Mouse (Mus musculus): ENCODE measurements around the gene Msi2.

The Msi2 gene

DNA sequence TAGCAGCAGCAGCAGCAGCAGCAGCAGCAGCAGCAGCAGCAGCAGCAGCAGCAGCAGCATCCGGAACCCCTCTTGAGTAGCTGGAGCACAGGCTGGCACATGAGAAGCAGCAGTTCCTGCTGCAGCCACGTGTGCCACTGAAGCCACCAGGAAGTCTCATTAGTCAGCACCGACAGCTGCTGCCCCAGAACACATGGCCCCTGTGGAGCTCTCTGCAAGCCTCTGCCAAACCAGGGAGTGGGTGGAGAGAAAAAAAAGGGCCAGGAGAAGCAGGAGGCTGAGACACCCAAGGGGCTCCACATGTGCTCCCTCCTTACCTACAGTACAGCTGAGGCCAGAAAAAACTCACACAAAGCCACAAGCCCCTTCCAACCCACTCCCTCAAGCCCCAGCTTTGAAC lies 167.3 kb downstream of the Msi2 start:
- Histone ChIP-seq H3K27me3 (ENCODE audit: insufficient read depth, low read length) (no peaks in the 10 kb centered on the region), H3K4me1 (replicated peaks; ENCODE audit: low read depth, low read length) (peaks cover 95% of the 10 kb centered on the region), H3K4me3 (replicated peaks; ENCODE audit: low read length) (peak overlapping the region; percentile 29; the same call in 1 of the 2 replicates), H3K9me3 (ENCODE audit: low read length) (no peaks in the 10 kb centered on the region), H3K36me3 (ENCODE audit: insufficient read depth, low read length) (peaks cover 14% of the 10 kb centered on the region; the same call in 1 of the 2 replicates)
- TF ChIP-seq POU5F1 (IDR thresholded peaks at IDR 0.05; ENCODE audit: borderline replicate concordance, low read length) (no peak), CTCF (conservative IDR thresholded peaks at IDR 0.05; ENCODE audit: low read length) (no peak), NANOG (IDR thresholded peaks at IDR 0.05; ENCODE audit: borderline replicate concordance, low read length) (no peak)

- Histone ChIP-seq H3K4me1 (replicated peaks; ENCODE audit: low read depth, low read length) (peaks cover 87% of the 10 kb centered on the region), H3K4me3 (replicated peaks; ENCODE audit: low read length) (peak overlapping the region; percentile 55), H3K36me3 (ENCODE audit: insufficient read depth, low read length) (peaks cover 14% of the 10 kb centered on the region; the same call in 1 of the 2 replicates), H3K27me3 (ENCODE audit: insufficient read depth, low read length) (no peaks in the 10 kb centered on the region), H3K9me3 (ENCODE audit: low read length) (no peaks in the 10 kb centered on the region)
- TF ChIP-seq CTCF (conservative IDR thresholded peaks at IDR 0.05; ENCODE audit: low read length) (no peak), POU5F1 (IDR thresholded peaks at IDR 0.05; ENCODE audit: borderline replicate concordance, low read length) (no peak), NANOG (IDR thresholded peaks at IDR 0.05; ENCODE audit: borderline replicate concordance, low read length) (no peak)
Observed at GRCm38 (mm10) chr11:88550083-88550907, 168.0 kb downstream of the Msi2 start.

GRCm38 (mm10) chr11:88549529-88549900 lies 168.8 kb downstream of the Msi2 start:
- Histone ChIP-seq H3K9me3 (ENCODE audit: low read length) (no peaks in the 10 kb centered on the region), H3K27me3 (ENCODE audit: insufficient read depth, low read length) (no peaks in the 10 kb centered on the region), H3K4me3 (replicated peaks; ENCODE audit: low read length) (peak overlapping the region; percentile 55), H3K36me3 (ENCODE audit: insufficient read depth, low read length) (peaks cover 14% of the 10 kb centered on the region; the same call in 1 of the 2 replicates), H3K4me1 (replicated peaks; ENCODE audit: low read depth, low read length) (peaks cover 84% of the 10 kb centered on the region)
- TF ChIP-seq CTCF (conservative IDR thresholded peaks at IDR 0.05; ENCODE audit: low read length), result no peak
- no peak for TF ChIP-seq POU5F1 (IDR thresholded peaks at IDR 0.05; ENCODE audit: borderline replicate concordance, low read length)
- no peak for TF ChIP-seq NANOG (IDR thresholded peaks at IDR 0.05; ENCODE audit: borderline replicate concordance, low read length)

DNA sequence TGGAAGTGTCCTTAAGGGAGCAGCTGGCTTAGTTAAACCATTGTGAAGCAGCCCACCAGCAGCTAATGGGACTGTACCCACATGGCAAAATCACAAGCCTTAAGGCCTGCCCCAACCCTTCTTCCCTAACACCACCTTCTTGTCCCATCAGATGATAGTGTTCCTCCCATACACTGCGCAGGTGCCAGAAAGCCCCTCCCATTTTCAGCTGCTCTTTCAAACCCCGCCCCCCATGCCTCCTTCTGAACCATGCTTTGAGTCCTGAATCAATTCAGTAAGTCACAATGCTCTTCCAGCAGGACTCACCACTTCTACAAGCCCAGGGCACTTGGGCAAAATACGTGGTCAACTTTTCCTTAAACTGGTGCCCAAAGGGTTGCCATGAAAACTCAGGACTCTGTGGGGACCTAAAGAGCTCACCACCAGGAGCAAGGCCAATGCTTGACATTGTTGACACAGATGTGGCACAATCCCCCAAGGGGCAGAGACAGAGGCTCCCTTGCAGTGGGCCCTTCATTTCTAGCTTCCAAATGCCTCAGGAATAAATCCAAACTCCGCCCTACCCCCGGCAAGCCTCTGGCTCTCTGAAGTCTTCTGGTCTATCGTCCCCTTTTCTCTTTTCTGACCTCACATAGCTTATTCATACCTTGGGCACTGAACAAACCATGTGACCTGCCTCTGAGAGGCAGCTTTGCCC lies 169.3 kb downstream of the Msi2 start:
- Histone ChIP-seq H3K9me3 (ENCODE audit: low read length) (no peaks in the 10 kb centered on the region), H3K36me3 (ENCODE audit: insufficient read depth, low read length) (peaks cover 10% of the 10 kb centered on the region; the same call in 1 of the 2 replicates), H3K4me3 (replicated peaks; ENCODE audit: low read length) (peak overlapping the region; percentile 55), H3K4me1 (replicated peaks; ENCODE audit: low read depth, low read length) (peaks cover 84% of the 10 kb centered on the region), H3K27me3 (ENCODE audit: insufficient read depth, low read length) (no peaks in the 10 kb centered on the region)
- no peak for TF ChIP-seq CTCF (conservative IDR thresholded peaks at IDR 0.05; ENCODE audit: low read length)
- TF ChIP-seq NANOG (IDR thresholded peaks at IDR 0.05; ENCODE audit: borderline replicate concordance, low read length), result no peak
- TF ChIP-seq POU5F1 (IDR thresholded peaks at IDR 0.05; ENCODE audit: borderline replicate concordance, low read length), result no peak

GRCm38 (mm10) chr11:88548423-88548822 lies 169.9 kb downstream of the Msi2 start:
- peak overlapping the region; percentile 55; the same call in 1 of the 2 replicates for H3K4me3 ChIP-seq (replicated peaks; ENCODE audit: low read length)
- no peaks in the 10 kb centered on the region for H3K27me3 ChIP-seq (ENCODE audit: insufficient read depth, low read length)
- TF ChIP-seq NANOG (IDR thresholded peaks at IDR 0.05; ENCODE audit: borderline replicate concordance, low read length), result no peak
- no peak for TF ChIP-seq CTCF (conservative IDR thresholded peaks at IDR 0.05; ENCODE audit: low read length)
- TF ChIP-seq POU5F1 (IDR thresholded peaks at IDR 0.05; ENCODE audit: borderline replicate concordance, low read length), result no peak
- H3K9me3 ChIP-seq (ENCODE audit: low read length), result no peaks in the 10 kb centered on the region
- peaks cover 4% of the 10 kb centered on the region; the same call in 1 of the 2 replicates for H3K36me3 ChIP-seq (ENCODE audit: insufficient read depth, low read length)
- peaks cover 84% of the 10 kb centered on the region for H3K4me1 ChIP-seq (replicated peaks; ENCODE audit: low read depth, low read length)

DNA sequence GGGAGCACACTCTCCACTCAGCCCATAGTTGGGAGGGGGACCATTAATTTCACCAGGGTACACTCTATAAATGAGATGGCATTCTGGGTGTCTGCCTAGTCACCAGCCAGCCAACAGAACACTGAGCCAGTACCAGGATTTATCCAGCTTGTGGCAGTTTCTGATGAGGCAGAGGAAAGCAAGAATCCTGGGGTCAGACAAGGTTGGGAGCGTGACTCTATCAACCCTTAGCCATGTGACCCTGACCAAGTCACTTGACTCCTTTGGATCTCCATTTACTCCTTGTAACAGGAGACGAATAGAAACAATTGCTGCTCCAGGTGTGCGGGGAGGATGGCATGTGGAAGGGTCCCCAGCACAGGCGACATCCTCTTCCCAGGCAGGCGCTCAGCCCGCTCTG lies 174.5 kb downstream of the Msi2 start:
- Histone ChIP-seq H3K27me3 (ENCODE audit: insufficient read depth, low read length) (no peaks in the 10 kb centered on the region), H3K4me1 (replicated peaks; ENCODE audit: low read depth, low read length) (peaks cover 80% of the 10 kb centered on the region), H3K4me3 (replicated peaks; ENCODE audit: low read length) (peak overlapping the region; percentile 20; the same call in 1 of the 2 replicates), H3K36me3 (ENCODE audit: insufficient read depth, low read length) (peaks cover 11% of the 10 kb centered on the region), H3K9me3 (ENCODE audit: low read length) (no peaks in the 10 kb centered on the region)
- no peak for TF ChIP-seq NANOG (IDR thresholded peaks at IDR 0.05; ENCODE audit: borderline replicate concordance, low read length)
- TF ChIP-seq CTCF (conservative IDR thresholded peaks at IDR 0.05; ENCODE audit: low read length), result no peak

GRCm38 (mm10) chr11:88542817-88543216 lies 175.5 kb downstream of the Msi2 start:
- H3K4me3 ChIP-seq (replicated peaks; ENCODE audit: low read length), result no peak overlapping the region
- peaks cover 13% of the 10 kb centered on the region for H3K36me3 ChIP-seq (ENCODE audit: insufficient read depth, low read length)
- H3K27me3 ChIP-seq (ENCODE audit: insufficient read depth, low read length), result no peaks in the 10 kb centered on the region
- H3K9me3 ChIP-seq (ENCODE audit: low read length), result no peaks in the 10 kb centered on the region
- peaks cover 79% of the 10 kb centered on the region for H3K4me1 ChIP-seq (replicated peaks; ENCODE audit: low read depth, low read length)
- TF ChIP-seq CTCF (conservative IDR thresholded peaks at IDR 0.05; ENCODE audit: low read length) (no peak), POU5F1 (IDR thresholded peaks at IDR 0.05; ENCODE audit: borderline replicate concordance, low read length) (no peak), NANOG (IDR thresholded peaks at IDR 0.05; ENCODE audit: borderline replicate concordance, low read length) (no peak)

All from E14TG2a.4 (cell line).